Mouse (Mus musculus) forelimb bud, embryonic 11.5 days (tissue): ENCODE measurements around the gene Fbxo44.
"Not testable (repeated sequence)": the region's sequence is repeated elsewhere in the genome, so short reads cannot be mapped to it uniquely, and the experiment has no call there.

Experiments
- DNase-seq: peaks from one replicate; pipeline ENCODE4 v3.0.0-alpha.2; 2012; ENCODE audit warnings: low read depth, low spot score

The Fbxo44 gene

GRCm38 (mm10) chr4:148160436-148161390 lies at the start of gene Fbxo44, which contains the start of gene Fbxo2:
TSS of gene Fbxo44 (minus strand) at chr4:148160482.
TSS of gene Fbxo2 (plus strand) at chr4:148160621.
- DNase-seq, result no peak

- DNase-seq, result no peak
These were observed 44.6 kb upstream of the Fbxo44 start for GRCm38 (mm10) chr4:148204873-148205232.

GRCm38 (mm10) chr4:148204061-148204872 lies 44.0 kb upstream of the Fbxo44 start:
- no peak for DNase-seq

GRCm38 (mm10) chr4:148203557-148203956 lies 43.3 kb upstream of the Fbxo44 start:
- no peak for DNase-seq

GRCm38 (mm10) chr4:148198721-148199120 lies 38.4 kb upstream of the Fbxo44 start:
- DNase-seq, result no peak

GRCm38 (mm10) chr4:148194400-148194799 lies 34.1 kb upstream of the Fbxo44 start:
- DNase-seq, result no peak

GRCm38 (mm10) chr4:148192707-148193245 lies 32.5 kb upstream of the Fbxo44 start:
- no peak for DNase-seq

GRCm38 (mm10) chr4:148188767-148189166 lies 28.5 kb upstream of the Fbxo44 start:
- DNase-seq, result not testable (repeated sequence)

GRCm38 (mm10) chr4:148185819-148186218 lies 25.5 kb upstream of the Fbxo44 start:
- no peak for DNase-seq

GRCm38 (mm10) chr4:148184564-148184963 lies 24.3 kb upstream of the Fbxo44 start:
- no peak for DNase-seq

- no peak for DNase-seq
These were observed 22.1 kb upstream of the Fbxo44 start for GRCm38 (mm10) chr4:148182363-148182762.

- no peak for DNase-seq
These were observed 21.2 kb upstream of the Fbxo44 start for GRCm38 (mm10) chr4:148181483-148181882.

GRCm38 (mm10) chr4:148177716-148178115 lies 17.4 kb upstream of the Fbxo44 start:
- no peak for DNase-seq

- DNase-seq, result not testable (repeated sequence)
These were observed 16.3 kb upstream of the Fbxo44 start for GRCm38 (mm10) chr4:148176603-148177002.

GRCm38 (mm10) chr4:148174495-148174862 lies 14.2 kb upstream of the Fbxo44 start:
- DNase-seq, result no peak

- no peak for DNase-seq
These were observed 13.7 kb upstream of the Fbxo44 start for GRCm38 (mm10) chr4:148173811-148174494.

- DNase-seq, result no peak
These were observed 11.0 kb upstream of the Fbxo44 start for GRCm38 (mm10) chr4:148171261-148171660.

GRCm38 (mm10) chr4:148170842-148171241 lies 10.6 kb upstream of the Fbxo44 start:
- peak; percentile 65 for DNase-seq

- no peak for DNase-seq
These were observed 9.3 kb upstream of the Fbxo44 start for GRCm38 (mm10) chr4:148169586-148169985.

- DNase-seq, result peak; percentile 77
These were observed 8.0 kb upstream of the Fbxo44 start for GRCm38 (mm10) chr4:148168287-148168686.

- no peak for DNase-seq
These were observed 6.7 kb upstream of the Fbxo44 start for GRCm38 (mm10) chr4:148166986-148167385.

GRCm38 (mm10) chr4:148166431-148166830 lies 6.1 kb upstream of the Fbxo44 start:
- no peak for DNase-seq
